Mouse (Mus musculus) lung, adult 2 months (tissue): ENCODE measurements around the gene Angptl8.

Experiments used
- CTCF ChIP-seq: fragments of 200-500 bp; IDR thresholded peaks from 2 replicates; pipeline ENCODE4 v1.5.1; 2011; ENCODE audit warnings: mild to moderate bottlenecking, low read length, control low read depth; ENCODE audit not compliant: insufficient read depth
- POLR2A ChIP-seq: fragments of 200-500 bp; IDR thresholded peaks from 2 replicates; pipeline ENCODE4 v1.6.1; 2011; ENCODE audit warnings: low read depth, mild to moderate bottlenecking, control low read depth, low read length, borderline replicate concordance; ENCODE audit errors: extremely low read depth

DNA sequence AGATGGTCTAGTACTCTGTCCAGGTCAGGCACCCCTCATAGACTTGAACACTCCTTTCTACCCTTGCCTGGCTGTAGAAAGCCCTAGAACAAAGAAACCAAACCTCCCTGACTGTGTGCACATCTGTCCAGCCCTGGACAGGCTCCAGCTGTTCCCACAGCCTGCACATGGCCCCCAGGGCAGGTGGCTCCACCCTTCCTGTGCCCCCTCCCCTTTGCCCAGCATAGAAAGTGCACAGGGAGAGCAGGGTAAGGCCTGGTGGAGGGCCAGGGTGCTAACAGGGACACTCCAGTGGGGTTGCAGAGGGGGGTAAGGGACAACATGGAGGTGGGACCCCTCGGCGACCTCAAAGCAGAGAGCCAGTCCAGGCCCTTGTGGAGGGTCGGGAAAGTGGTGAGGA lies 39.1 kb upstream of the Angptl8 start:
- TF ChIP-seq POLR2A (no peak), CTCF (no peak)
